Mouse (Mus musculus) brain, embryonic 14.5 days (tissue): ENCODE measurements around the gene Serpina3i. TPM values are rescaled to one million over a fixed set of nuclear protein-coding genes. Genes with fewer than 3 reads are reported as not detected.
"Not testable (repeated sequence)": the region's sequence is repeated elsewhere in the genome, so short reads cannot be mapped to it uniquely, and the experiment has no call there.

Experiments used
- DNase-seq: peaks from one replicate; pipeline ENCODE4 v3.0.0-alpha.2; 2011; ENCODE audit warnings: low read depth
- CTCF ChIP-seq: fragments of 200-500 bp; IDR thresholded peaks from 2 replicates; pipeline ENCODE4 v1.5.1; 2012; ENCODE audit warnings: inconsistent platforms, mild to moderate bottlenecking, moderate library complexity, borderline replicate concordance; ENCODE audit not compliant: insufficient read depth, insufficient read length; ENCODE audit errors: extremely low read depth
- POLR2A ChIP-seq: fragments of 200-500 bp; IDR thresholded peaks from 2 replicates; pipeline ENCODE4 v1.6.1; 2012; ENCODE audit warnings: mild to moderate bottlenecking, inconsistent platforms, borderline replicate concordance; ENCODE audit not compliant: poor library complexity, insufficient read depth, insufficient read length, severe bottlenecking; ENCODE audit errors: extremely low read depth
- polyA plus RNA-seq: library from polyadenylated mRNA; depleted of rRNA; stranded (reverse); fragments of >200 nt; gene quantifications from 2 replicates; pipeline ENCODE4 v1.2.3, GENCODE M21; 2012; rRNA removed

The Serpina3i gene
- 0.05 and 0.07 TPM in 2 replicates for polyA plus RNA-seq

DNA sequence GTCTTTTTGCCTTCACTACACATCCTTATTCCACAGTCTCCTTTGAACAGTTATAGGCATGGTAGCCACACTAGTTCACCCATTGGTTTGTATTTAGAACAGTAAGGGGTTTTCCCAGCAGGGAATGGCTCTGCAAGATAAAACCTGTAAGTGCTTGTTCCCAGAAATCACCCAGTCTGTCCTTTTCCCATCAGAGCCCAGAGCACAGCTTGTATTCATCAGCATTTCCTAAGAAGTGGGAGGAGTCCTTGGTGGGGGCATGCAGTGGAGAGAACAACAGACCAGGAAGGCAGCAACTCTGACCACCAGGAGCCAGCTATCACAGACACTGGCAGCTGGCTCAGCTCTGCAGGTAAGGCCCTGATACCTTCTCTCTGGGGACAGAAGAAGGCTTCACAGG is at the start of gene Serpina3i:
Gene Serpina3i (plus strand): TSS at position 260 of the 400 bp plus-strand sequence.
- DNase-seq = no peak
- TF ChIP-seq CTCF (no peak), POLR2A (no peak)

GRCm38 (mm10) chr12:104213689-104214444 is 49.1 kb upstream of the Serpina3i start:
- DNase-seq = peak; percentile 42

GRCm38 (mm10) chr12:104214445-104214753 is 48.5 kb upstream of the Serpina3i start, which contains the start of gene Serpina3f:
Gene Serpina3f (plus strand): TSS chr12:104214544.
- no peak for DNase-seq
- TF ChIP-seq CTCF (no peak), POLR2A (no peak)

More at GRCm38 (mm10) chr12:104213689-104214444, 49.1 kb upstream of the Serpina3i start:
- TF ChIP-seq CTCF (no peak), POLR2A (no peak)

DNA sequence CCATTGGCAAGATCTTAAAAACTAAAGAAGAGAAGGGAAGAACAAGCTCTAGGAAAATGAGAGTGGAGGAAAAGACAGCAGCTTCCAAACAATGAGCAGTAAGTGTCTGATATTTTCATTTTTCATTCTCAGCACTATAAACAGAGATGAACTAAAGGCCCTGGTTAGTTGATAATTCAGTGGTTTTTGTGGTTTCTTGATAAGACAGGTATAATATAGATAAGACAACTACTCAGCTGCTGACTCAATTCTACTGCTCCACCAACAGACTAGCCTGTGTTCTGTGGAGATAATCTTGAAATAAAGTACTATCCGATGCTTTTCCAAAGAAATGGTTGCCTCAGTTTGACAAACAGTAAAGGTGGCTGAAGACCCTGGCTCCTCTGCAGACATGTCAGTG is 47.7 kb upstream of the Serpina3i start:
- no peak for DNase-seq
- TF ChIP-seq CTCF = no peak
- TF ChIP-seq POLR2A = no peak

GRCm38 (mm10) chr12:104221616-104222015 is 41.3 kb upstream of the Serpina3i start:
- no peak for DNase-seq
- TF ChIP-seq CTCF (no peak), POLR2A (no peak)

DNA sequence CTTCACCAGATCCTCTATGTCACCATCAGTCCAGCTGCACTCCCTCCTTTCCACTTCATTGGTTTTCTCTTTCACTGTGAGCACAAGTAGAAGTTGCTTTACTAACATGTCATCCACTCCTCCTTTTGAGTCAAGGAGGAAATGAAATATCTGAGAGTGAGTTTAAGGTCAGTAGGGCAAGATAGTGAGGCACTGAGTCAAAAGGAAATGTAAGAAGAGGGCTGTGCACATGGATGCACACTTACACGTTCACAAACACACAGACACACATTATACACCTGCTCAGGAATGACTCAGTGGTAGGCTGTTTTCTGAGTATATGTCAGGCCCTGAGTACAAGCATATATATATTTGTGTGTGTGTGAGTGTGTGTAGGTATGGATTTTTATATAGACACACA is 39.2 kb upstream of the Serpina3i start:
- TF ChIP-seq CTCF (no peak), POLR2A (no peak)
- no peak for DNase-seq

DNA sequence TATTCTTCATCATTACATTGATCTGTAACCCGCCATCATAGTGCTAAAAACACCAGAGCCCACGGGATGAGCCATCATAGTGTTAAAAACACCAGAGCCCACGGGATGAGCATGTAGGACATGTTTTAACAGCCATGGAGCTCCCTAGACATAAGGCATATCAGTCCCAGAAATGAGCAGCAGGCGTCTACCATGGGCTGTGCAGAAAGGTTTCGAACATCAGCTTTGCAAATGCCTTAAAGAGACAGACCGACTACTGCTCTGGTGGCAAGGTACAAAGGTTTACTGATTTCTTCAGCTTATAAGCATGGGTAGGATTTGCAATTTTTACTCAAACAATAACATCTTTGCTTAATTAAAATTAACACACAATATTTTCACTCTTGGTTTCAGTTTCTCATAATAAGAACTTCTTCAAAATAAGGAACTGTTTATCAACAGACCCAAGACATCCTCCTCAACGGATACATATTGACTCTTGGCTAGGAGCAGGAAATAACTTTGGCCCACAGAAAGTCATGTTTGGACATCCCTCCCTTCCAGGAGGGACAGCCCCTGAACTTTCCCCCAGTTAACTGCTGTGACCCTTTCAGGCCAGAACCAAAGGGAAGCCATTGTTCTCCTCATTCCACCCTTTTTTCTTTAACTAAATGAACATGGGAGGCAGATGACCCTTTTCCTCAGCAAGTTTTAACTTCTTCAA is 38.2 kb upstream of the Serpina3i start:
- DNase-seq = no peak

GRCm38 (mm10) chr12:104230762-104231161 is 32.2 kb upstream of the Serpina3i start:
- no peak for DNase-seq
- no peak for TF ChIP-seq CTCF
- no peak for TF ChIP-seq POLR2A

More for the DNA sequence above, 38.2 kb upstream of the Serpina3i start:
- TF ChIP-seq CTCF (no peak), POLR2A (no peak)

DNA sequence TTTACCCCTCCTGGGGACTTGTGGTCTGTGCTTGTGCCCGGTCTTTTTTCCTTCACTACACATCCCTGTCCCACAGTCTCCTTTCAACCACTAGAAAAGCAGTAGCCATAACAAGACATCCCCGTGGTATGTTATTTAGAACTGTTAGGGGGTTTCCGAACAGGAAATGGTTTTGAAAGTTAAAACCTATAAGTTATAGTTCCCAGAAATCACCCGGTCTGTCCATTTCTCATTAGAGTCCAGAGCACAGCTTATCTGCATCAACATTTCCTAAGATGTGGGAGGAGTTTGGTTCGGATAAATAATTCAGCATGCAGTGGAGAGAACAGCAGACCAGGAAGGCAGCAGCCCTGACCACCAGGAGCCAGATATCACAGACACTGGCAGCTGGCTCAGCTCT is 27.0 kb upstream of the Serpina3i start, which contains the start of gene Serpina3g:
Gene Serpina3g (plus strand): TSS at position 331 of the 400 bp plus-strand sequence.
- DNase-seq = no peak
- no peak for TF ChIP-seq POLR2A
- TF ChIP-seq CTCF = no peak

DNA sequence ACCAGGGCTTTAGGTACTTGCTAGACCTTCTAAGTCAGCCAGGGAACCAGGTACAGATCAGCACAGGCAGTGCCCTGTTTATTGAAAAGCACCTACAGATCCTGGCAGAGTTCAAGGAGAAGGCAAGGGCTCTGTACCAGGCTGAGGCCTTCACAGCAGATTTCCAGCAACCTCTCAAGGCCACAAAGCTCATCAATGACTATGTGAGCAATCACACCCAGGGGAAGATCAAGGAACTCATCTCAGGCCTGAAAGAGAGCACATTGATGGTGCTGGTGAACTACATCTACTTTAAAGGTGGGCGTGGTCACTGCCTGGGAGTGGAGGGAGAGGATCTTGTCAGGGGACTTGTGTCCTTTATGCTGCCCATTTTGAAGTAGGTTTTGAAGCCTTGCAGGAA is 24.9 kb upstream of the Serpina3i start:
- DNase-seq = not testable (repeated sequence)

- TF ChIP-seq CTCF (no peak), POLR2A (no peak)
- DNase-seq = no peak
Observed at GRCm38 (mm10) chr12:104243307-104243706, 19.6 kb upstream of the Serpina3i start.

DNA sequence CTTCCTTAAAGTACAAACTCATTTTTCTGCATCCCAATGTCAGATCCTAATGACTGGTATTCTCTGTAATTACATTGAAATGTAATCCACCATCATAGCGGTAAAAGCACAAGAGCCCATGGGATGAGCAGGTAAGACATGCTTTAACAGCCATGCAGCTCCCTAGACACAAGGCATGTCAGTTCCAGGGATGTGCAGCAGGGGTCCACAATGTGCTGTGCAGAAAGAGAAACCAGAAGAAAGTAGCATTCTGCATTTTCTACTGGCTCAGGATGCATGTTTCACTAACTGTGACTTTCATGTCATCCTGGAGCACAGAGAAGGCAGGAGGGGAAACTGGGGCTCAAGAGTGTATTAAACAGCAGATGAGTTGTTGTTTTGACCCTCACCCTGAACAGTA is 17.8 kb upstream of the Serpina3i start:
- no peak for TF ChIP-seq POLR2A
- TF ChIP-seq CTCF = peak; percentile 51; the same call in 1 of the 2 replicates
- peak; percentile 47 for DNase-seq
